Mouse (Mus musculus) embryonic stem cell, embryonic (primary cell): ENCODE data around the gene Rassf4.

Experiments used
- CTCF ChIA-PET, 4 experiments: fragments of 300-600 bp in 2 of 4; fragments of 350-600 bp in 2 of 4; sonication (Branson Sonifier 250); formaldehyde crosslinking; loops; one replicate each; lab custom pipeline; 2022; ENCODE audit warnings: inconsistent platforms in 2 of 4; lab: Charles Lee
- POLR2A ChIA-PET, 4 experiments: fragments of 300-600 bp in 2 of 4; fragments of 350-600 bp in 2 of 4; sonication (Branson Sonifier 250); formaldehyde crosslinking; loops; one replicate each; lab custom pipeline; 2022; ENCODE audit warnings: antibody characterized with exemption in 4 of 4, inconsistent platforms in 1 of 4; lab: Charles Lee

Gene Rassf4

DNA sequence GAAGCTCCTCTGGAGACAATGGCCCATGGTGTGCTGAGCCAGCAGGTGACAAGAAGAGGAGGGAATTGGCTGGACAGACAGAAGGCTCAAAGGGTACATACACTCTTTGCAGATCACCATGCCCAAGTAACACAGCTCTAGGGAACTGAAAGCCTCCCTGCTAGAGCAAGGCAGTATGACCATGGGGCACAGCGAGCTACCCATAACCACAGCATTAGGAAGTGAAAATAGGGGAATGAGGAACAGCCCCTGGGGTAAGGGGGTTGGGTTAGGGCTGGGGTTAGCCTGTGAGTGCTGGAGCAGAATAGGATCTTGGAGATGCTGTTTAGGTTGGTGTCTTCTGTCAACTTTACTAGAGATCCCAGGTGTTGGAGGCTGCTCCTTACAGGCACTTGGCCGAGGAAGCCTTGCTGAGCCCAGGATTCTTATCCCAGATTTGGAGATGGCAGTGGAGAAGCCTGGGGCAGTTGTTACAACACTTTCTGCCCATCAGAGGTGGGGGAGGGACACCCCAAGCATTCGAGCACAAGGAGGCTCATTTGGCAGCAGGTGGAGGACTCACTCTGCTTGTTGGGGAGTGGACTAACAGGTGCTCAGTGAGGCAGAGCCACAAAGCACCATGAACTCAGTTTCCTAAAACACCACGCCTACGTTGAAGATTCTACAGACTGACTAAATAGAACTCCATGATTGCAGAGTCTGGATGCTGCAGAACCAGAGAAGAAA, 6.0 kb upstream of the Rassf4 start:
- POLR2A ChIA-PET, result no interaction called here
- CTCF ChIA-PET, result no interaction called here

DNA sequence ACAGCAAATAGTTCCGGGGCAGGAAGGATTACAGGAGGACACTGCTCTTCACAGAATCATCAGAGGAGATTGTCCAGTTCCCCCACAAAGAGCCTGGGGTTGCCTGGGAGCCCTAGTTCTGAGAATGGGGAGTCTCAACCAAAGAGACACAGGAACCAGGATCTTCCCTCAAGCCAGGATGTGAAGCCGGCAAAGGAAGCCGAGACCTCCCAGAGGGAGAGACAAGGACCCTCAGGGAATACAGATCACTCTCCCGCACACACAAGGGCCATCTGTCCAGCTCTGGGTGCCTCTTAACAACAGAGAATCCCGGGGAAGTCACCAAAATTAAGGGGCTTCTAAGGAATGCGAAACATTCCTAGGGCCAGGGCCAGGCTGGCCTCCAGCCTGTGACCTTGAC, 3.6 kb upstream of the Rassf4 start:
- ChIA-PET CTCF (no interaction called here), POLR2A (interaction anchor here in 1 of 4 experiments (1.2 kb wide), 1 partner anchor 49 kb away, joined by 4 read pairs; the partner anchor contains the start of gene Zfp422)

DNA sequence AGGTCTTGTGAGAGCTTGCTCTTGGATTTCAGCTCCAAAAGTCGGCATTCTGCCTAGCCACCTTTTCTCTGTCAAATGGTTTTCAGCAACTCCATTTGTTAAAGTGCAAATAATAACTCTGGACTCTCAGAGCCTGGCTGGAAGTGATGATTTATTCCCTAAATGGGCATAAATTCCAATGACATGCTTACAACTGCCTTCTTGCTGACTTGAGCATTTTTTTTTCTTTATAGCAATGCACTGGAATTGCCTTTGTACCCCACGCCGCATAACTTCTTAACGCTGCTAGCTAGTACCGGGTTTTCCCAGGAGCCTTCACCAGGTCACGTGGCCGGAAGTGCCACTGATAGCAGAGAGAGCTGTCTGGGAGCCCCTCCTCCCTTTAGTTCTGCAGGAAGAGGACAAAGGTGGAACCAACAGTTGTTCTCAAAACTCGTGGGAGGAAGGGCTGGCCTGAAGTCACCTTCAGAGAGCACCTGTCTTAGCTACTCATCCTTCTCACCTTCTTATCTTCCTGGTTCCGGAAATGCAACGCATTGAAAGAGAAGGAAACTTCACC, 2.7 kb upstream of the Rassf4 start:
- CTCF ChIA-PET, result no interaction called here
- POLR2A ChIA-PET, result interaction anchor here in 2 of 4 experiments (0.6 to 1.2 kb wide), 2 partner anchors 48 to 476 kb away, joined by 3 to 4 read pairs; partner anchors contain the start of gene Zfp422 (in 1 of the 2)

DNA sequence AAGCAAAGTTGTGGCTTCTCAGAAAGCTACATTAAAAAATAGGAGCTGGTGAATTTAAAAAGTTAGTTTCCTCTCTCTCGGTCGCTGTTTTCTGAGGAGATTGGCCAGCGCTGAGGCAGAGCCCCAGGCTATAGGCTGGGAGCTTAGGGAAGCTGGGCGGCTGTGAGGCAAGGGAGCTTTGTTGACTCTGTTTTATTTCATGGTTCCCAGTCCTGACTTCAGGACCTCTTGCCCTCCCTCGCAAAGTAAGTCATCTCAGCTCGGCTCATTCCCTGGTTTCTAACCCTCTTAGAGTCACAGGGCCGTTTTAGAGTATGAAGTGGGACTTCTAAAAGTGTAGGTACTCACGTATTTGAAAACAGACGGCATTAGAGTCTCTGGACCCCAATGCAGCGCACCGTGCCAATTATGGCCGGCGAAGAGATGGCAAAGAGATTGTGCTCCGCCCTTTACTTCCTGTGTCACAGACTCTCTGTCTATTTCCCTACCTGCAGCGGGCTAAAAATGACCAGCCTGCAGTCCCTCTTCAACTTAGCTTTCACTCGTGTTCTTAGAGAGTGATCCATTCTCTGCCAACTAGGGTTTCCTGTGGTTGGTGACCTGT, 633 bp upstream of the Rassf4 start:
- CTCF ChIA-PET, result no interaction called here
- POLR2A ChIA-PET, result interaction anchor here in 2 of 4 experiments (0.6 to 1.7 kb wide), 7 partner anchors 8 to 42 kb away, joined by 3 to 4 read pairs (median 3); no protein-coding TSS in a partner anchor

DNA sequence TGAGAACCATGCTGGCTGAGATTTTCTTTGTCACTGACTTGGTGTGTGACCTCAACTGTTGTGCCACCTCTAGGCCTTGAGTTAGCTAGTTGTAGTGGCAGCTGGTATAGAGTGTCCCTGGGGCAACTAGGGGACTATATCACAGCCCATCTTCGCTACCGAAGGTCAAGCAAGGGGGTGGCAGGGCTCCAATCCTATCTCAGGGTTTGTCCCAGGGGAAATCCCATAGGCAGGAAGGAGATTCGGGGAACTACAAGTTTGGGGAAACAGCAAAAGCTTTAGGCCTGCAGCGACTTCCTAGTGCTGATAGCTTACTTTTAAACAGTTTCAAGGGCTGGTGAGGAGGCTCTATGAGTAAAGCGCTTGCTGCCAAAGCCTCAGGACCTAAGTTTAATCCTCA, 1.4 kb downstream of the Rassf4 start:
- CTCF ChIA-PET, result interaction anchor here in 1 of 4 experiments (0.5 kb wide), 1 partner anchor 232 kb away, joined by 3 read pairs; no protein-coding TSS in a partner anchor
- POLR2A ChIA-PET, result interaction anchor here in 1 of 4 experiments (0.6 to 2.0 kb wide), 2 partner anchors 44 to 1210 kb away, joined by 4 to 5 read pairs; no protein-coding TSS in a partner anchor

DNA sequence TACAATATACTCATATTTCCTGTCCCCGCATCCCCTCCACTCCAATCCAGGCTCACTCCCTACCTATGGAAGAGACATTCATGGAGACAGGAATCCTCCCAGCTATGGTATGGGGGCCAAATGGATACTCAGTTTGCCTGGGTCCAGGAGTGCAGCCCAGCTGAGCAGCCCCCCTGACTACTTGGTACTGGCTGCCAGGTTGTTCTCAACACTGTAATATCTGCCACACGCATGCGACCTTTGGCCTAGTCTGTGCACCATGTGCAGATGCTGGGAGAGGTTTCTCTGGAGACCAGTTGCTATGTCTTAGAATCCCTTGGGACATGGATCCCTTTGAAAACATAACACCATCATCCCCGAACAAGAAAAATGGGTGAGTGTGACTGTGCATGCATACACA, 2.0 kb downstream of the Rassf4 start:
- POLR2A ChIA-PET, result interaction anchor here in 2 of 4 experiments (0.6 to 2.0 kb wide), 4 partner anchors 40 to 1211 kb away, joined by 3 to 5 read pairs (median 4); no protein-coding TSS in a partner anchor
- CTCF ChIA-PET, result interaction anchor here in 2 of 4 experiments (0.5 to 1.1 kb wide), 3 partner anchors 17 to 232 kb away, joined by 3 to 4 read pairs (median 3); no protein-coding TSS in a partner anchor

DNA sequence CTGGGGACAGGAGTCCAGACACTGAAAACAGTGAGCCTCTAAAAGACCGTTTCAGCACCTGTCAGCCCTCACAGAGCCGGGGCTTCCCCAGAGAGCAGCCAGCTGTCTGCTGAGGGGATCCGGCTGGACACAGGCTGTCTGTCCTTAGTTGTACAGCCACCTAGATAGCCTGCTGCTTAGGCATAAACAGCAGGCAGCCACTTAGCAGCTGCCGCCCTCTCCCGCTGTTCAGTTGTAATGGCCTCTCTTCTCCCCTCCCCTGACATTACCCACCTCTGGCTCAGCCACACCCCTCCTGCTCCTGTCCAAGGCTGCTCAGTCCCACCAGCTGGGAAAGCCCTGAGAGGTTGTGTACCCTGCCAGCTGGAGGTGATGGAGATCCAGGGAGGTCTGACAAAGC, 2.7 kb downstream of the Rassf4 start:
- ChIA-PET CTCF (interaction anchor here in 2 of 4 experiments (1.0 to 1.5 kb wide), 4 partner anchors 16 to 39 kb away, joined by 3 to 4 read pairs (median 3); no protein-coding TSS in a partner anchor), POLR2A (interaction anchor here in 3 of 4 experiments (1.1 to 2.1 kb wide), 6 partner anchors 22 to 405 kb away, joined by 3 to 4 read pairs (median 4); partner anchors contain the start of gene Zfp422 (in 1 of the 3))

DNA sequence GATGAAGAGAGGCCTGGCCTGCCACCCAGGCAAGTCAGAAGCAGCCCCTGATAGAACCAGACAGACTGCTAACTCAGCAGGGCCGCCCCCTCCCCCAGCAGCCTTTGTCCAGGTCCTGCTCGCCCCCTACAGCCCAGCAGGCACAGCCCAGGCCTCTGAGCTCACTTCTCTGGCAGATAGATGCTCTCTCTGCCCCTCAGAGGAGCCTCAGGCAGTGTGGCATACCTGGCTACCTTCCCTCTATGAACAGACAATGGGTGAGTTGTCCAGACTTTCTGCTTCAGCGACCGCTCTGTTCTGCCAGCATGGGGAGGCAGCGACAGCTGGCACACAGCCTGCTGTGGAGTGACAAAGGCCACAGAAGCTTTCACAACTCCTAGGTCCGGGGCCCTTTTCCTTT, 3.6 kb downstream of the Rassf4 start:
- POLR2A ChIA-PET, result interaction anchor here (0.7 to 2.1 kb wide), 5 partner anchors 13 to 1558 kb away, joined by 3 to 4 read pairs (median 4); partner anchors contain the start of gene Zfp422 (in 1 of the 4)
- CTCF ChIA-PET, result interaction anchor here in 2 of 4 experiments (0.6 to 1.5 kb wide), 3 partner anchors 15 to 19 kb away, joined by 3 to 4 read pairs (median 3); no protein-coding TSS in a partner anchor

DNA sequence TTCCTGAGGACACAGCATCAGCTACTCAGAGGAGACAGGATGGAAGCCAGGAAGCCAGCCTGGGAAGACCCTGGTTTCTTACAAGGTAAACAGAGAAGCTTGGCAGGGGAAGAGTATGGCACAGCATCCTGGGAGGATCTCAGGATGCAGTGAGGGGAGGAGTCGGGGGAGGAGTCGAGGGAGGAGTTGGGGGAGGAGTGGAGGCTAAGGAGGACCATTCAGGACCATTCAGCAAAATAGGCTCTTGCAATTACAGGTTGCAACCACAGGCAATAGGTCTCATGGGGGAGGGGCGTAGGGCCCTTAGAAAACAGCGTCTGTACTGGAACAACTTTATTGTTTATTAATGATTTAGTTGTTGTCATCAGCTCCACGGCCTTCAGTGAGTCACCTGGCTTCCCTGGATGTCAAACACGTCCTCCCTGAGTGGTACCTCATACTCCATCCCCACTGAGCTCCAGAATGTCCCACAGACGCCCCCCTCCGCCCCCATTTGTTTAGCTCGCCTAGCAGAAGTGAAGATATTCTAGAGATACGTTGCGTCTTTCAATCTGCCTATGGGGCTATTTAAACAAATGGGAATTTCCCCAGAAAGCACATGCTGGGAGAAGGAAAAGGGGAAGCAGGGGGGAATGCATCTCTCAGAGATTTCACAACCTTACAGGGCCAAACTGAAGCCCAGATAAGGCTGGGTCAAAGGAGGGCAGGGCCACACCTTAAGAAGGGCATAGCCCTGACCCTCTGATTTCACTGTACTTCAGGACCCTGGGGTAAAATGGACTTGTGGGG, 4.9 kb downstream of the Rassf4 start:
- POLR2A ChIA-PET, result interaction anchor here in 2 of 4 experiments (0.8 to 2.1 kb wide), 7 partner anchors 14 to 100 kb away, joined by 3 to 4 read pairs (median 4); partner anchors contain the start of gene Tmem72 (in 1 of the 2)
- CTCF ChIA-PET, result interaction anchor here in 2 of 4 experiments (0.7 to 1.4 kb wide), 3 partner anchors 13 to 37 kb away, joined by 3 to 5 read pairs (median 4); no protein-coding TSS in a partner anchor

DNA sequence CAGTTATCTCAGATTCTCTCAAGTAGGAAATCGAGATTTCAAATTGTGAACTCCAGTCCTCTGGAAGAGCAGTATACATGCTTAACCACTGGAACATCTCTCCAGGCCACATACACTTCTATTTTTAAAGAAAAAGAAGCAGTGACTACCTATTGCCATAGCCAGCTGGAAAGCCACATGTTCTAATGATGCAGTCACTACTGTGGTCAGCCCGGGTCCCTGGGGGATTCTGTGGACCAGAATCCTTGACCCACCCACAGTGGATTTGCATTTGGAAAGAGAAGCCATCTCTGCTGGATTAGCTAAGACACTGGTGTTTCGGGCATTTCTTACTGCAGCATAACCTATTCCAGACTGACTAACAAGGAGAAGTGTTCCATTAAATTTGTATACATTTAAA, 6.4 kb downstream of the Rassf4 start:
- ChIA-PET CTCF (no interaction called here), POLR2A (interaction anchor here in 1 of 4 experiments (1.0 kb wide), 1 partner anchor 27 kb away, joined by 3 read pairs; no protein-coding TSS in a partner anchor)

DNA sequence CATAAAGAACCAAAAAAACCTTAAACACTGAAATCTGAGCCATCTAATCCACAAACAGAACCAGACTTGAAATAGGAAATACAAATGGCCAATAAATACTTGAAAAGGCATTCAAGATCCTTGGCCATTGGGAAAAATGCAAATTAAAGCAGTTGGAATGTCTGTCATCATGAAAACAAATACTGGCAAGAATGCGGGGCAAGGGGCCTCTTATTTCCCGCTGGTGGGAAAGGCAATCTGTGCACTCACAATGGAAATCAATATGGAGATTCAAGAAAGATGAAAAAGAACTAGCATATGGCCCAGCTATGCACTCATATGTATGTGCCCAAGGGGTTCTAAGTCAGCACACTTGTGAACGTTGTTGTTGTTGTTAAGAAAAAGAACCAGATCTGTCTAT, 6.9 kb downstream of the Rassf4 start:
- POLR2A ChIA-PET, result interaction anchor here in 1 of 4 experiments (1.0 kb wide), 1 partner anchor 27 kb away, joined by 3 read pairs; no protein-coding TSS in a partner anchor
- CTCF ChIA-PET, result no interaction called here

DNA sequence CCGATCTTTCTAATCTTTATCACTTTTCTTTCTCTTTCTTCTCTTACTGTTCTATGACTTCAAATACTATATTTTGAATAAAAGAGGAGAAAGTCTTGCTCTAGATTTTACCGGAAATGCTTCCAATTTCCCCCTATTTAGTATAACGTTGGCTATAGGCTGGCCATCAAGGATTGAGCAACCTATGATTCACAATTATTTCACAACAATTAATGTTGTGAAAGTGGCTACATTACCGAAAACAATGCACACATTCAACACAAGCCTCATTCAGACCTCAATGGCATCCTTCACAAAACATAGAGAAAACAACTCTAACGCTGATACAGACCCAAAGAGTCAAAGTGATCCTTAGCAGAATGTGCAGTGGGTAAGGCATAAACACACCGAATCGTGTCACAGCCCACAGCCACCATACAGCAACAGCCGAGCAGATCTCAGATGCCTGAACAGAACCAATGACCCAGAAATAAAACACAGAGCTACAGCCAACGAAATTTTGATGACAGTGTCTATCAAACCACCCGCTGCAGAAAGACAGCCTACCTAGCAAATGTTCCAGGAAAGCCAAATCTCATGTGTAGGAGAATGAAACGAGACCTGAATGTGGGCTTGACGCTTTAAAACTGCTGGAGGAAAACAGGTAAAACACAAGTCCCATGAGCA, 7.5 kb downstream of the Rassf4 start:
- POLR2A ChIA-PET, result interaction anchor here in 1 of 4 experiments (1.0 kb wide), 1 partner anchor 50 kb away, joined by 3 read pairs; no protein-coding TSS in a partner anchor
- CTCF ChIA-PET, result no interaction called here

DNA sequence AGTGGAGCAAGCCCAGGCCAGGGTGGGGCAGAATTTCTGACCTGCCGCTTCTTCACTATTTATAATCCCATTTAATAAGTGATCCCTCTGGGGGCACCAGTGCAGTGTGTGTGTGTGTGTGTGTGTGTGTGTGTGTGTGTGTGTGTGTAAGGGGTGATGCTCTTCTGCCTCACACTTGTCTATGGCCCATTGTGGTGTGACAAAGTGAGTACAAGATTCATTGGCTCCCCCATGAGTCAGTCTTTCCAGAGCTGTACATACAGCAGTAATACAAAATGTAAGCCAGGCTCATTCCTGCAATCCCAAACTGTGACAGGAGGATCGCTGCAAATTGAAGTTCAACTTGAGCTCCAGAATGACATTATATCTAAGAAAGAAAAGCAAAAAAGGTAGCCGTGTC, 8.9 kb downstream of the Rassf4 start:
- CTCF ChIA-PET, result interaction anchor here in 1 of 4 experiments (0.6 kb wide), 1 partner anchor 67 kb away, joined by 5 read pairs; no protein-coding TSS in a partner anchor
- POLR2A ChIA-PET, result interaction anchor here in 2 of 4 experiments (0.6 to 1.6 kb wide), 4 partner anchors 9 to 51 kb away, joined by 3 to 4 read pairs (median 4); no protein-coding TSS in a partner anchor

DNA sequence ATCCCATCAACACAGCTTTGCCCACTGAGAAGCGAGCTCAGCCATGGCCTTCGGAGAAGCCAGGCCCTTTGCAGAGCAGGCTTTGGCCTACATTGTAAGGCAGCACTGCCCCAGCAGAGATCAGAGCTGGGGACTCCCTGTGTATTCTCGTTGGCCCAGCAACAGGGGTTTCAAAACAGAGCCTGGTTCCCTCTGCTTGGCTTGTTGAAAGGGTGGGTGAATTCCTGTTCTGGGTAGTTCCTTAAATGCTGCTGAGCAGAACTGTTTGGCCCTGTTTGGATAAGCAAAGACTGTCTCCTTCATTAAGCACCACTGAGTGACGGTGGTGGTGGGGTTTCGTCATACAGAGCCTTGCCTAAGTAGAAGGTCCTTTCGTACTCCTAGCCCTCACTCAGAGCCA, 9.7 kb downstream of the Rassf4 start:
- CTCF ChIA-PET, result no interaction called here
- POLR2A ChIA-PET, result interaction anchor here in 1 of 4 experiments (1.6 kb wide), 1 partner anchor 10 kb away, joined by 4 read pairs; no protein-coding TSS in a partner anchor

DNA sequence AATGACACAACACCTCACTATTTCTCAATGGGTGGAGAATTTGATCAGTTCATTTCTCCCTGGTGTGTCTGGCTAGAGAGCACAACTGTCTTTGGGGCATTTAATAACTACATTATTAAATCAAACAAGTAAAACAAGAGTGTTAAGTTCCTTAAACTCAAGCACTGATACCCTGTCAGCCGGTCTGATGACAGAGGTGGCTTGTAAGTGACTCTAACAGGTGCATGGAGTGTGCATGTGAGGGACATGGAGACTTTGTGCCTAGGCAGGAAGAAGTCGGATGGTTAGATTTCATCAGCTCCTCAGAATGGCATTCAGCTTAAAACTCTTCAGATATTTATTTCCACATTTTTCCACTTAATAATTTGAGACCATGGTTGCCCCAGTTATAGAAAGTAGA, 10.4 kb downstream of the Rassf4 start:
- ChIA-PET POLR2A (interaction anchor here in 1 of 4 experiments (0.6 kb wide), 1 partner anchor 87 kb away, joined by 3 read pairs; no protein-coding TSS in a partner anchor), CTCF (no interaction called here)

DNA sequence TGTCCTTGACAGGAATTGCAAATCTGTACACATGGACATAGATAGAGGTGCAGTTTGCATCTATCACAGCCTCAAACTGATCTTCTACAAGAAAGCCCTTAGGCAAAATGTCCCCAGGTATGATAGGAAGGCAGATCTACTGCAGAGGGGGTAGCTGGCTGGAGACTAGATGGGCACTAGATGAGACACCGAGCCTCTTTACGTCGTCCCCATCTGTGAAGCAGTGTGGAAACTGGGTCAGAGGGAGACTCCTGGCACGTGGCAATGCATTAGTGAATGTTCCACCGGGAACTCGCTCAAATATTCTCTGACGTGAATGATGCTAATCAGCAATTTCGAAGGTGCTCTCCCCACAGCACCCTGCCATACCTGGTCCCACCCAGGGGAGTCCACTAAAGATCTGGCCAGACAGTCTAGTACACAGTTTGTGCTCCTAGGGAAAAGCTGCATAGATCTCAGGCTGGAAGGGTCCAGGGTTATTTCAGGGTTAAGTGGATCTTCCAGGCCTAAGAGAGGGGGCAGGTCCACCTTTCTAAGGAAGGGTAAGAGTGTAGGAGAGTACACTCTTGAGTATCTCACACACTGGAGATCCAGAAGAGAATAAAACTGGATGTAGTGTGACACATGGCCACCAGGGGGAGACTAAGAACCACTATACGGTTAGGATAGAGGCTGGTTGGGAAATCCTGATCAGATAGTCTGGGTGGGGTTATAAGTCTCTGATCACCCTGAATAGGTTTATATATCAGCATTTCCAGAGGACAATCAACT, 19.9 kb downstream of the Rassf4 start:
- ChIA-PET CTCF (interaction anchor here in 2 of 4 experiments (0.6 to 2.2 kb wide), 6 partner anchors 10 to 1278 kb away, joined by 3 to 7 read pairs (median 4); no protein-coding TSS in a partner anchor), POLR2A (interaction anchor here in 1 of 4 experiments (0.9 kb wide), 1 partner anchor 9 kb away, joined by 3 read pairs; no protein-coding TSS in a partner anchor)
